Mouse (Mus musculus): ENCODE results near the gene Kctd13.
"Not testable (repeated sequence)": the region's sequence is repeated elsewhere in the genome, so short reads cannot be mapped to it uniquely, and the experiment has no call there.

Gene Kctd13

DNA sequence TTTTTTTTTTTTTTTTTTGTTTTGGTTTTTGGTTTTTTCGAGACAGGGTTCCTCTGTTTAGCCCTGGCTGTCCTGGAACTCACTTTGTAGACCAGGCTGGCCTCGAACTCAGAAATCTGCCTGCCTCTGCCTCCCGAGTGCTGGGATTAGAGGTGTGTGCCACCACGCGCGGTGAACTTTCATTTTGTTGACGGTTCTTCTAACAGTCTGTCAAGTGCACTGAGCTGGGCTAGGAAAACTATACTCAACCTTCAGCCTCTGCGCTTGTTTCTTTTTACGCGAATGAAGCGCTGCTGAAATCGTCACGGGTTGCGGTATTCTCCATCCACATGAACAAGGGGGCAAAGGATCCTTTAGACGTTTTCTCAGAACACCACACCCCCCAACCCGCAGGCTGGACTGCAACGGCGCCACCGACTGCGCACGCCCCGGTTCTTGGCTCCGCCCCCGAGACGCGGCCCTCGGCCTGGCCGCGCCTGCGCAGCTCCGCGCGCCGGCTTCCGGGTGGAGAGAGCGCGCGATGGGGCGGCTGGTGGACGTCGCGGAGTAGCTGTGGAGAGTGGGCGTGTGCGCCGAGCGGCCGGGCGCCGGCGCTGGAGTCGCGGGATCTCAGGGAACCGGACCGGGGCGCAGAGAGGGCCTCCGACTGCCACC is at the start of gene Kctd13:
Gene Kctd13, plus strand, starts transcription at position 496 of the 654 bp plus-strand sequence.
- DNase-seq (ENCODE audit: inconsistent age in 2 of 2, low spot score in 1 of 2): peak; percentile 96 to 97

DNA sequence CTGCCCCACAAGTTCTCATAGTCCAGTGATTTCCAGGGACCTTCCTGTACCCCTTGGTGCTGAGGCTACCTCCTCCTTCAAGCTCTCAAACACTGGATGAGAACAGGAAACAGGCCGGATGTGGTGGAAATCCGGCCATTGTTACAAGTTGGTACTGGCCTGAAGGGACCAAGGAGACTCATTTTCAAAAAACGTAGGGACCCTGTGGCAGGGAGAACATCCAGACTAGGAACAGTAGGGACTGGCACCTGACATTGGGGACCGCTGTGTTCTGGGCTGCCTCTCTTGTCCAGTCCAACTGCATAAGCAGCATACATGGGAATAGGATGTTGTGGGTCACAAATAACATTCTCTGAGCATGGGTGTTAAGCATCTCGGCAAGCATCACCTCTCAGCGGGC is 47.6 kb upstream of the Kctd13 start:
- peak; percentile 44 to 72 for DNase-seq (ENCODE audit: inconsistent age in 2 of 2, low spot score in 1 of 2)

GRCm38 (mm10) chr7:126883731-126884181 is 44.9 kb upstream of the Kctd13 start:
- DNase-seq (ENCODE audit: inconsistent age in 2 of 2, low spot score in 1 of 2): peak; percentile 57 to 75

- peak; percentile 99 to 100 for DNase-seq (ENCODE audit: inconsistent age in 2 of 2, low spot score in 1 of 2)
Observed at GRCm38 (mm10) chr7:126884286-126885164, 44.2 kb upstream of the Kctd13 start, which contains the start of gene Taok2. Gene Taok2, minus strand, starts transcription at chr7:126884703.

GRCm38 (mm10) chr7:126887281-126887680 is 41.4 kb upstream of the Kctd13 start:
- peak in 1 of 2 experiments; percentile 18 for DNase-seq (ENCODE audit: inconsistent age in 2 of 2, low spot score in 1 of 2)

GRCm38 (mm10) chr7:126888852-126889251 is 39.8 kb upstream of the Kctd13 start:
- DNase-seq (ENCODE audit: inconsistent age in 2 of 2, low spot score in 1 of 2): peak in 1 of 2 experiments; percentile 58

DNA sequence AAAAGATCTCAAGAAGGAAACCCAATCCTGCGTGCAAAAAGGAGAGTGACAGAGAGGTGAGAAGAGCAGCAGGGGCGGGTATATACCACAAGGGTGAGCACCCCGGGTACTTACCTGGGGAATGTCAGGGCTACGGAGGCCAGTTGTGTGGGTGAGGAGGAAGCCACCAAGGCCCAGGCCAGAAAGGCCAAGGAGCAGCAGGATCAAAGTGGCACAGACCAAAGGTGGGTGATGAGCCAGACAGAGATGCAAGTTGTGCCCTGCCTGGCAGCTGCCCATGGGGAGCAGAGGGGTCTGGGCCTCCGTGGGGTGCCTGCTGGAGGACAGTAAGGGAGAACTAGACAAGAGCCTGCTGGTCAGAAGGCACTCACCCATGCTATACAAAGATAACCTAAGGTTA is 31.8 kb upstream of the Kctd13 start:
- peak in 1 of 2 experiments; percentile 48 for DNase-seq (ENCODE audit: inconsistent age in 2 of 2, low spot score in 1 of 2)

DNA sequence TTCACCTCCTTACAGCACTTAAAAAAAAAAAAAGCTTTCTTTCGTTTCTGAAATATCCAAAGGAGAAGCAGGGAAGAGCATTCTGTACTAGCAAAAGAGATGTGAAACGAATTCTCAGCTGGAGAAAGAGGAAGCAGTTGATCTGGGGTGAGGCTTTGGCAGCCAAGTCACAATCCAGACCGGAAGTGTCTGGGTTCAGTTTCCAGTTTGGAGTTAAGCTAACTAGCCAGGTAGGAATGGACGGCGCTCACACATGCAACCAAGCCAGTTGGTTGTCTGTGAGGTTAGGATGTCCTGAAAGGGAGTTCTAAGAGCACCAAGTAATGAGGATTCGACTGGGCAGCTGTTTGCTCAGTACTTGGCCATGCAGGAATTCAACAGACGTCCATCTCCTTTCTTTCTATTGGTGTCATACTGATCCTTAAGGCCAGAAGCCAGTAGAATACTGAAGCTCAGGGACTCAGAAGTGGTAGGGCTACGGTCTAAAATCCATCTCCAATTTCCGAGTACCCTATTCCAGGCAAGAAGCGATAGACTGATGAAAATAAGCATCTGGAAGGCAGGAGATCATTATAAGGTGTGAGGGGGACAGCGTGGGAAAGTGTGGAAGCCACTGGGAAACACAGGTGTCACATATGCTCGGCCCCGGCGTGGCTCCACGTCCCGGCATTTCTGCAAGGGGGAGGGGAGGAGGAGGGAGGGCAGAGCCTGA is 31.1 kb upstream of the Kctd13 start:
- no peak for DNase-seq (ENCODE audit: inconsistent age in 2 of 2, low spot score in 1 of 2)

GRCm38 (mm10) chr7:126898102-126898990 is 30.3 kb upstream of the Kctd13 start:
- DNase-seq (ENCODE audit: inconsistent age in 2 of 2, low spot score in 1 of 2): peak; percentile 97 to 99

GRCm38 (mm10) chr7:126899781-126900180 is 28.9 kb upstream of the Kctd13 start:
- not testable (repeated sequence) for DNase-seq (ENCODE audit: inconsistent age in 2 of 2, low spot score in 1 of 2)

- DNase-seq (ENCODE audit: inconsistent age in 2 of 2, low spot score in 1 of 2): peak in 1 of 2 experiments; percentile 47
Observed at GRCm38 (mm10) chr7:126905590-126905989, 23.1 kb upstream of the Kctd13 start.

- no peak for DNase-seq (ENCODE audit: inconsistent age in 2 of 2, low spot score in 1 of 2)
Observed at GRCm38 (mm10) chr7:126914844-126915243, 13.8 kb upstream of the Kctd13 start.

GRCm38 (mm10) chr7:126918356-126918755 is 10.3 kb upstream of the Kctd13 start:
- DNase-seq (ENCODE audit: inconsistent age in 2 of 2, low spot score in 1 of 2): peak in 1 of 2 experiments; percentile 50

DNA sequence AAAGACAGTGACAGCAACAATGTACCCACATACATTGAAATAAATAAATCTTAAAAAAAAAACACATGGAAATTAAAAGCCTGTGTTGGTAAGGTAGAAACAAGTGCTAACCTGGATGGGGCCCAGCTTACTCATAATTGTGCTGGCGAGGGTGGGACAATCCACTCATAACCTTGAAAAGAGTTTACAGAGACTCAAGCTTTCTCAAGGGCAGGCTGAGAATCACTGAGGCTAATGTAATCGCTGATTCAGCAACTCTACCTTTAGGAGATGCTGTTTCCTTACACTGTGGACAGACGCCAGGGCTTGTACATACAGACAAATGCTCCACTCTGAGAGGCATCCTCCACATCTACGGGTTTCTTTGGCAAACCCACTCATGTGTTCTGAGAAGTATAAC is 8.7 kb upstream of the Kctd13 start:
- peak; percentile 50 to 75 for DNase-seq (ENCODE audit: inconsistent age in 2 of 2, low spot score in 1 of 2)

GRCm38 (mm10) chr7:126921563-126921962 is 7.1 kb upstream of the Kctd13 start:
- peak in 1 of 2 experiments; percentile 52 for DNase-seq (ENCODE audit: inconsistent age in 2 of 2, low spot score in 1 of 2)

DNA sequence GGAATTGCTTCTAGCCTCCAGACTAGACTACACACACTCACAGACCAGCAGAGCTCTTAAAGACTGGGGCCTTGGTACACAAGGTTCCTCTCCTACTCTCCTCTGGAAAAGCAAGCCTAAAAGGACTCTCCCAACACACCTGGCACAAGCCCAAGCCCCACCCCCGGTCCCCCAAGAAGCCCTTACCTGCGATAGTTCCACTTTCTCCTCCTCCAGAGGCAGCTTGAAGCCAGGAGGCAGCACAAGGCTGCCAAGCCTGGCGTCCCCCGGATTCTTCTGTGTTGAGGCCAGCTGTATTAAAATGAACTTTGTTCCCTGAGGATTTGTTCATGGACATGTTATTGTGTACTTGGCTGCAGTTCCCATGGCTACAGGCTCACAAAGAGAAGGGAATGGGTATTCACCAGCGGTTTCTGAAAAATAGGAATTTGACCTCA is 6.0 kb upstream of the Kctd13 start, which contains the start of gene Tmem219:
Gene Tmem219, minus strand, starts transcription at position 294 of the 437 bp plus-strand sequence.
- peak; percentile 39 to 63 for DNase-seq (ENCODE audit: inconsistent age in 2 of 2, low spot score in 1 of 2)

DNA sequence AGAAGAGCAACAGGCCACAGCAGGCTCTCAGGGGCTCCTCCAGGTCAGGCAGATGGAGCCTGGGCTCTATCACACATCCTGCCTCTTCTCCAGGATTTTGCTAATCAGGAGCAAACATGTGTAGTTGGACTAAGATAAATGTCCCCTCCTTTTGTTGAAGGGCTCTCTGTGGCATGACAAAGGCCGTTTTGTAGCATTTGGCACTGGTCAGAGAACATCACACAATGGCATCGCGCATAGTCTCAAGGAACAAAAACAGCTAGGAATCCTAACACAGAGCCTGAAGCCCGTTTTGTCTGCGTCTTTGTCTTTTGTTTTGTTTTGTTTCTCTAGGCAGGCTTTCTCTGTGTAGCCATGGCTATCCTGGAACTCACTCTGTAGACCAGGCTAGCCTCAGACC is 4.7 kb upstream of the Kctd13 start:
- DNase-seq (ENCODE audit: inconsistent age in 2 of 2, low spot score in 1 of 2): no peak

GRCm38 (mm10) chr7:126926299-126926698 is 2.4 kb upstream of the Kctd13 start:
- no peak for DNase-seq (ENCODE audit: inconsistent age in 2 of 2, low spot score in 1 of 2)

DNA sequence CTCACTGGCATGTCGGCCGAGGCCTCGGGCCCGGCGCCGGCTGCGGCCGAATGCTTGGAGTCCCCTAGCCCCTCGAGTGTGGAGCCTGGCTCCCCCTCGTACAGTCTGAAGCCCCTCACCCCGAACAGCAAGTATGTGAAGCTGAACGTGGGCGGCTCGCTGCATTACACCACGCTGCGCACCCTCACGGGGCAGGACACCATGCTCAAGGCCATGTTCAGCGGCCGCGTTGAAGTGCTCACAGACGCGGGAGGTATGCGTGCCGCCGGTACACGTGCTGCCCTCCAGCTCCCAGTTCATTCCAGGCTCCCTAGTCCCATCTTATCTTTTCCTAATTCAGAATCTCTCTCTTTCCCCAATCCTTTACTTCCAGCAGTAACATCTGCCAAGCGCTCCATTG is 367 bp downstream of the Kctd13 start:
- DNase-seq (ENCODE audit: inconsistent age in 2 of 2, low spot score in 1 of 2): peak; percentile 62 to 83

GRCm38 (mm10) chr7:126932652-126933051 is 4.0 kb downstream of the Kctd13 start:
- peak in 1 of 2 experiments; percentile 18 for DNase-seq (ENCODE audit: inconsistent age in 2 of 2, low spot score in 1 of 2)

Measured in adrenal gland, adult (tissue).